Mouse (Mus musculus): Measurements from ENCODE around the gene Evx1.

Gene Evx1

DNA sequence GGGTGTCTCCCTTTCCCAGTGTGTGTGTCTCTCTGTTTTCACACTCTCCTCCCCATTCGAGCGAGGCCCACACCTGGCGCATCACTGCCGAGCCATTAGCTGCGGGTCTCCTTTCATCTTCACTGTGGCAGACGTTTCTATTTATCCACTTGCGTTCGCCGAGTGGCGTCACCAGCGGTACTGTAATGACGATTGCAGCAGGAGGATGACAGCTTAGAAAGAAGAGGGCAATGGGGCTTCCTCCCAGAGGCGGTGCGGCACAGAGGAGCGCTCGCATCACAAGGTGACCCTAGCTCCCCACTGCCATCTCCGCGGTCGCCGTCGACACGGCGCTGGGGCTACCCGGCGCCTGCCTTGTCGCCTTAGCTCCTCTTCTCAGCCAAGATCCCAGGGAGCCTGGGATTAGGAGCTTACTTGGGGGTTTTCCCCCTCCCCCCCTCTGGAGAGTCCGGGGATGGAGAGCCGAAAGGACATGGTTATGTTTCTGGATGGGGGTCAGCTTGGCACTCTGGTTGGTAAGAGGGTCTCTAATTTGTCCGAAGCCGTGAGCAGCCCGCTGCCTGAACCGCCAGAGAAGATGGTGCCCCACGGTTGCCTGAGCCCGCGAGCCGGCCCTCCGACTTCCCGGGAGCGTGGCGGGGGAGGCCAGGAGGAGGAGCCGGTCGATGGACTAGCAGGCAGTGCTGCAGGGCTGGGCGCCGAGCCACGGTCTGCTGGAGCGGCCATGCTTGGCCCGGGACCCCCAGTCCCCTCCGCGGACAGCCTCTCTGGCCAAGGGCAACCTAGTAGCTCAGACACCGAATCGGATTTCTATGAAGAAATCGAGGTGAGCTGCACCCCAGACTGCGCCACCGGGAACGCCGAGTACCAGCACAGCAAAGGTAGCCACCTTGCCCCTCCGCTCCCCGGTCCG, at the start of gene Evx1:
Gene Evx1, plus strand, starts transcription at position 108 of the 913 bp plus-strand sequence.
- no peak for DNase-seq (ENCODE audit: low spot score)

GRCm38 (mm10) chr6:52264106-52264790, 49.0 kb upstream of the Evx1 start:
- no peak for DNase-seq (ENCODE audit: low spot score)

GRCm38 (mm10) chr6:52265306-52265912, 47.9 kb upstream of the Evx1 start:
- DNase-seq (ENCODE audit: low spot score) = no peak

DNA sequence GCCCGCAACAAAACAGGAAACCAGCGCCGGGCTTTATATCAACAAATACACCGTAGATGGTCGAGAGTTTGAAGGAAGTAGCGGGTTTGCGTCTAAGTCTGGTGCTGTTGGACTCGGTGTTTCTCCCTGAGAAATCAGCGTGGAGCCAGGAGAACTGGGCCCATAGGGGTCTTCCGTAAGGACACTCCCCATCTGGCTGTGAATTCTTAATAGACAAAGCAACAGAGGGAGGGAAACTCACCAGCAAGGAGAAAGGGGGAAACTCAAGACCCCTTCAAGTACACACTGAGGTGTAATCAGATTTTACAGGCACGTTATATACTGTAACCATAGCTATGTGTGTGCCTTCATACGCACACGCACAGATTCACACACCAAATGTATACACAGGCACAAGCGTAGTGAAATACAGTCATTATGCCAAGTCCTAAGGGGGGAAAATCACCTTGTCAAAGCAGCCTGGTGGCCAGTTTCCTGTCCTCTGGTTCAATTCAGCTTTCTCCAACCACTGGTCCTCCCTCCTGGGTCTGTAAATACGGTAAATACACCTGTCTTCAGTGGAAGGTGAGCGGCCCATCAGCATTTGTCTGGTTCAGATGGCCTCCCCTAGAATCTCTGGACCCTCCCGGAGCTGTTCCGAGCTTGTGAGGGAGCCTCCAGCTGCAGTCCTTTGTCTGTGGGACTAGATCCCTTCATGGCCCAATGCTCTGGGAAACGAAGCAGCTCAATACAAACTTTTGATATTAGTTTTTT, 47.2 kb upstream of the Evx1 start:
- no peak for DNase-seq (ENCODE audit: low spot score)

DNA sequence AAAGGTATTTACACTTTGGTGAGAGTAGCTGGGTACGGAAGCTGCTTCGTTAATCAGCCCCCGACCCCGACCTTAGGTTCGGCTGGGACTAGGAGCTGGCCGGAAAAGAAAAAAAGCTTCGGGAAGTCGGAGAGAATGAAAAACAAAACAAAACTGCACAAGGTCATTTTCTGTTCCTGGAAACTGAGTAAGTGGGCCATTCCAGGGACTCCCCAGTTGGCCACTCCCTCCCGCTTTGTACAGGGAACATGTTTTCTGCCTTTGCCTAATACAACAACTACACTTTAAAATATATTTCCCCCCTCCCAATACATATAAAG, 46.7 kb upstream of the Evx1 start:
- DNase-seq (ENCODE audit: low spot score) = no peak

DNA sequence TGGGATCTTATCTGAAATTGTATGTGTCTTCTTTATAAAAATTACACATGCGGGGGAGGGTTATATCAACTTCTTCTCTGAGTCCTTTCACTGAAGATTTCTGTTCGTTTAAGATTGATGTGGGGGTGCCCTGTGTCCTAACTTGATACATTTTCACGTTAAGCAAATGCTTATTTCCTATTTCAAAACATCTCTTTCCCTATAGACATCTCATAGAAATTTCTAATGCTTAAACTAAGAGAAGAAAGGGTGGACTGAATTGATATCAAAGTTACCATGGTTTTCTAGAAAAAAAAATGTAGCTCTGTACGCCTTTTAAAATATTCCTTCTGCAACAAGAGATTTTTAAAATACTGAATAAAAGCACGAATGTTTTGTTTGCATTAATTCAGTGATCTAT, 46.1 kb upstream of the Evx1 start:
- no peak for DNase-seq (ENCODE audit: low spot score)

GRCm38 (mm10) chr6:52267691-52268090, 45.6 kb upstream of the Evx1 start:
- no peak for DNase-seq (ENCODE audit: low spot score)

GRCm38 (mm10) chr6:52268341-52268740, 45.0 kb upstream of the Evx1 start:
- DNase-seq (ENCODE audit: low spot score) = no peak

DNA sequence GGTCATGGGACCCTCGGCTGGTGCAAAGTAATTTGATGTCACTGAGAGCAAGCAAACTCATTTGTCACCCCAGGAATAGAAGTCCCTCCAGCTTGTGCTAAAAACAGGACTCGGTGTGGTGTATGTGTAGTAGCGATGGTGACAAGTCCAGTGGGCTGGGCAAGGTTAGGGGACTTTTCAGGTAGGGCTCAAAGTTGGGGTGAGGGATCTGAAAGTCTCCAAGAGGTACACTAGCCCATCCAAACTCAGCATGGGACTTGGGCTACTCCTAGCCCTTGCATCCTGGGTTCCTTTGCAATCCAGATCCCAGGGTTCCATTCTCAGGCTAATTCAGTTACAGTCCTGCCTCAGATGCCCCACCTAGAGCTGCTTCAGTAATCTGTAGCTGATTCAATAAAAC, 44.5 kb upstream of the Evx1 start:
- DNase-seq (ENCODE audit: low spot score) = no peak

- DNase-seq (ENCODE audit: low spot score) = peak; percentile 91
Observed at GRCm38 (mm10) chr6:52270494-52271480, 42.5 kb upstream of the Evx1 start.

DNA sequence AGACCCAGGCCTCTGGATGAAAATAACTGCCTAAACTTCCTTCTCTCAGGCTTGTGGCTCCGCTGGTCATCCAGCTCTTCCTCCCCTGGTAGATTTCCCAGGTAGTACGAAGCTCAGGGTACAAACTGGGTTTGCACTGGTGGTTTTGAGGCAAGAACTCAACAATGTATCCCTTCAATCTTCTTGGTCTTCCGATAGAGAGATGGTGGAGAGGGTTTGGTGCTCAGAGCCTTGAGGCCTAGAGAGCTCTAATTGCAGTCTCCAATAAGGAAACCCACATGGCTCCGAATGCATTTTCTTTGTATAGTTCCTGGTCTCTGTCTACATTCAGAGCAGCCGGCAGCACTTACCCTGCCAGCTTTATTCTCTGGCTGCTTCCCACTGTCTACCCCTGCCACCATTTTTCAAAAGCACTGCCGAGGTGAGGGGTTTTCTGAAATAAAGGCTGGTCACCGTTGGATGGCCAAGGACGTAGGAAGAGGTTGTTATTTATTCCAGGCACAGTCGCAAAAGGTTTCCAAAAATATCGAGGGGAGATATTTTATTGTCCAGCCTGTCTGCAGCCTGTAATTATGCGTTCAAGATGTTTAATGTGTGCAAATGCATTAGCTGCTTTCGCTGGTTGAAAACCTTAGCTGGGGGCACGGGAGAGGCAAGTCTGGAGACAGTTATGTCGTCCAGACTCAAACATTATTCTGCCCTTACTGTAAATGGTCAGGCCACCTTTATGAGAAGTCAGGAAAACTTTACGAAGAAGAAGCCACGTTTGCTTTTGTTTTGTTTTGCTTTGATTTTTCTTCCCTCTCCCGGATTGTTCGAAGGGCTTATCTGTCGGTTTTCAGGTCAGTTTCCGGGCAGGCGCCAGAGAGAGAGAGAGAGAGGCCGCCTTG, 40.3 kb upstream of the Evx1 start:
- DNase-seq (ENCODE audit: low spot score) = no peak

- DNase-seq (ENCODE audit: low spot score) = no peak
Observed at GRCm38 (mm10) chr6:52273656-52274280, 39.5 kb upstream of the Evx1 start.

DNA sequence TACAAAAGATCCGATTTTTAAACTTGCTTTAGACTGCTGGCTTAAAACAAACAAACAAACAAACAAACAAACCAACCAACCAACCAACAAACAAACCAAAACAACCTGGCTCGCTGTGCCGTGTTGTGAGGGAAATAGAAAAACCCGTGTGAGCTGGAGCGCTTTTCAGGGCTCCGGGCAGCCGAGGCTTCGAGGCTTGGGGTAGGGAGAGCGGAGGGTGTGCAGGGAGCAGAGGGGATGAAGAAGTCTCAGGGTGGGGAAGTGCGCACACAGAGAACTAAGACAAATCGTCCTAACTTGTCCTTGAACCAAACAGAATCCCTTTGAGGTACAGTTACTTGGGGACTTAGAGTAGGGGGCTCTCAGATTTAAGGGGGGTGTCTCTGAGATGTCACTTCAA, 38.7 kb upstream of the Evx1 start:
- no peak for DNase-seq (ENCODE audit: low spot score)

- DNase-seq (ENCODE audit: low spot score) = no peak
Observed at GRCm38 (mm10) chr6:52275563-52276280, 37.6 kb upstream of the Evx1 start.

GRCm38 (mm10) chr6:52276382-52276781, 36.9 kb upstream of the Evx1 start:
- no peak for DNase-seq (ENCODE audit: low spot score)

- no peak for DNase-seq (ENCODE audit: low spot score)
Observed at GRCm38 (mm10) chr6:52276920-52277319, 36.4 kb upstream of the Evx1 start.

DNA sequence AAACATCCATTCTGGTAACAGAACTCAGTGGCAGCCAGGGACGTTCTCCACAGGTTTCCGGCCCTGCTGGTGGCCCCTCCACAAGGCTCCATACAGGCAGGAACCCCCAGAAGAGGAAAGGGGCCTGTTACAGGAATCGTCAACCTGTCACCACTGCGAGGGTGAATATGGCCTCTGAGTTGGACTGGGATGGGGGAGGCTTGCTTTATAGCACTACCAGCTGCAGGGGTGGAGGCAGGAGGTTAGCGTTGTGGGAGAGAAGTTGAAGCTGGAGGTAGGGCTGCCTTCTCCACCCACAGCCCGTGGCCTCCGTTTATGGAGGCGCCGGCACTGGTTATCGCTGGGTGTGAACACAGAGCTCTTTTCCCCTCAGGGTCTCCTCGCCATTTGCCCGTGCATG, 32.2 kb upstream of the Evx1 start:
- DNase-seq (ENCODE audit: low spot score) = no peak

DNA sequence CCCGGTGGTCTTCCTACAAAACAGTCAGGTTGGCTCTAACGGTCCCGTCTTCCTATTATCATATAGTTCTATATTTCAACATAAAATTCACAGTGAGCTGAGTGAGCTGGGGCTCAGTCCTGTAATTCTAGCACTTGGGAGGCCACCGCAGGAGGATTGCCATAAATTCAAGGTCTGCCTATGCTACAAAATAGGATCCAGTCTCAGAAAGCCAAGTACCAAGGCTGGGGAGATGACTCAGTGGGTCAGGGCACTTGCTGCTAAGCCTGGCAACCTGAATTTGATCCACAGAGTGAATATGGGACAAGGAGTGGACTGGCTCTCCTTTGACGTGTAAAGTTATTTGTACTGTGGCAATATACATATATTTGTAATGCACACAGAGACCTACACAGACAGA, 29.4 kb upstream of the Evx1 start:
- no peak for DNase-seq (ENCODE audit: low spot score)

- DNase-seq (ENCODE audit: low spot score) = no peak
Observed at GRCm38 (mm10) chr6:52290186-52290585, 23.1 kb upstream of the Evx1 start.

Data from adipocyte (in vitro differentiated cells).